Mouse (Mus musculus) embryonic facial prominence, embryonic 14.5 days (tissue): ENCODE data around the gene Rnpc3. TPM values are rescaled to one million over a fixed set of nuclear protein-coding genes. Genes with fewer than 3 reads are reported as not detected.
"Not testable (repeated sequence)": the region's sequence is repeated elsewhere in the genome, so short reads cannot be mapped to it uniquely, and the experiment has no call there.

Experiments used
- ATAC-seq: fragments of 200-750 bp; cut with Nextera tagmentation; 2 replicates; pipeline ENCODE4 v1.8.0; 2017; ENCODE audit warnings: low read depth, moderate number of reproducible peaks, moderate TSS enrichment
- DNase-seq: peaks from one replicate; pipeline ENCODE4 v3.0.0-alpha.2; 2015; ENCODE audit warnings: low spot score
- H3K27ac ChIP-seq: fragments of 300-500 bp; sonication (generic); replicated peaks from 2 replicates; pipeline ENCODE4 v1.5.1; 2014; ENCODE audit warnings: low read depth, mild to moderate bottlenecking, low read length, moderate library complexity
- H3K27me3 ChIP-seq: fragments of 300-500 bp; sonication (generic); replicated peaks from 2 replicates; pipeline ENCODE4 v1.6.1; 2014; ENCODE audit warnings: low read length; ENCODE audit not compliant: control insufficient read depth, insufficient read depth
- H3K36me3 ChIP-seq: fragments of 300-500 bp; sonication (generic); 2 replicates; pipeline ENCODE4 v1.6.1; 2014; ENCODE audit warnings: low read length, mixed read lengths; ENCODE audit not compliant: control insufficient read depth, insufficient read depth
- H3K4me1 ChIP-seq: fragments of 300-500 bp; sonication (generic); 2 replicates; pipeline ENCODE4 v1.6.1; 2014; ENCODE audit warnings: antibody characterized with exemption, low read length; ENCODE audit not compliant: control insufficient read depth, insufficient read depth
- H3K4me2 ChIP-seq: fragments of 300-500 bp; sonication (generic); 2 replicates; pipeline ENCODE4 v1.6.1; 2014; ENCODE audit warnings: low read depth, mild to moderate bottlenecking, low read length, moderate library complexity, mixed read lengths
- H3K4me3 ChIP-seq: fragments of 300-500 bp; sonication (generic); 2 replicates; pipeline ENCODE4 v1.5.1; 2014; ENCODE audit warnings: low read depth, mild to moderate bottlenecking, low read length
- H3K9ac ChIP-seq: fragments of 300-500 bp; sonication (generic); 2 replicates; pipeline ENCODE4 v1.6.1; 2014; ENCODE audit warnings: low read depth, mild to moderate bottlenecking, low read length, moderate library complexity, mixed read lengths
- H3K9me3 ChIP-seq: fragments of 300-500 bp; sonication (generic); 2 replicates; pipeline ENCODE4 v1.6.1; 2016; ENCODE audit warnings: low read length; ENCODE audit not compliant: control insufficient read depth
- WGBS: fragments of 180-500 bp; shearing (Covaris S2); extraction: QIAGEN DNeasy Blood & Tissue Kit; methylation state at CpG from one replicate; pipeline ENCODE4 v1.1.7; 2014; 5-methylcytosine and 5-hydroxymethylcytosine counted together
- polyA plus RNA-seq: library from polyadenylated mRNA; unstranded; fragments of >200 nt; fragmentation: Nextera tagmentation; extraction: Ambion mirVana; gene quantifications from 2 replicates; pipeline ENCODE4 v1.2.1, GENCODE M21; 2014

The Rnpc3 gene
- polyA plus RNA-seq = 32.0 and 34.0 TPM in 2 replicates

- H3K36me3 ChIP-seq = peaks cover 7% of the 10 kb centered on the region; the same call in 1 of the 2 replicates
- H3K4me2 ChIP-seq = peak within 1 kb of the TSS; percentile 74
- H3K27ac ChIP-seq = peak within 1 kb of the TSS; percentile 100
- H3K4me3 ChIP-seq = peak within 1 kb of the TSS; percentile 69
- peak within 1 kb of the TSS; percentile 93 for H3K9ac ChIP-seq
- H3K4me1 ChIP-seq = peaks cover 6% of the 10 kb centered on the region; the same call in 1 of the 2 replicates
- H3K27me3 ChIP-seq = no peaks in the 10 kb centered on the region
- no peaks in the 10 kb centered on the region for H3K9me3 ChIP-seq
- DNase-seq = peak; percentile 99
- ATAC-seq = peak; percentile 98
- under 1% methylated on average over 44 of the region's 70 CpGs for WGBS
These were observed at the start of gene Rnpc3 for GRCm38 (mm10) chr3:113629606-113630359. TSS of gene Rnpc3 (minus strand) at chr3:113630149.

DNA sequence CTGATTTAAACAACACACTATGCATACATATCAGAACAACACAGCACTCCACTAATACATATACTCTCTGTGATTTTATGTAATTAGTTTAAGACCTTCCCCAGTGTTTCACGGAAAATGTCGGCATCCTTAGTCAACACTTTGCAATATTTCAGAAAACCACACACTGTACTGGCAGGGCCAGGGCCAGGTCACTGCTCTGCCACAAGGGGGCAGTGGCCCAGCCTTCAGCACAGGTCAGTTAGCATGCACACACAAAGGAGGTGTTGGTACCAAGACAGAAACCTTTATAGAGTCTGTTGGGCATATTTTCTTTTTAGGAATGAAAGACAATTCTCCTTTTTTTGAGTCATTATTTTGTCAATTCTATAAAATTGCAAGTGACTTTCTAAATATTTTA lies 27.0 kb upstream of the Rnpc3 start:
- H3K4me3 ChIP-seq = no peak overlapping the region
- no peaks in the 10 kb centered on the region for H3K27me3 ChIP-seq
- no peaks in the 10 kb centered on the region for H3K4me1 ChIP-seq
- H3K9me3 ChIP-seq = no peaks in the 10 kb centered on the region
- no peak overlapping the region for H3K27ac ChIP-seq
- no peak overlapping the region for H3K9ac ChIP-seq
- 45% methylated on average over 2 of the region's 2 CpGs for WGBS
- no peak overlapping the region for H3K4me2 ChIP-seq
- ATAC-seq (peak; percentile 65; the same call in 1 of the 2 replicates), DNase-seq (peak; percentile 11)
- no peaks in the 10 kb centered on the region for H3K36me3 ChIP-seq

GRCm38 (mm10) chr3:113654335-113654734 lies 24.4 kb upstream of the Rnpc3 start:
- Histone ChIP-seq H3K9me3 (no peaks in the 10 kb centered on the region), H3K36me3 (no peaks in the 10 kb centered on the region), H3K9ac (no peak overlapping the region), H3K4me3 (no peak overlapping the region), H3K4me1 (no peaks in the 10 kb centered on the region), H3K4me2 (no peak overlapping the region), H3K27ac (no peak overlapping the region), H3K27me3 (no peaks in the 10 kb centered on the region)
- ATAC-seq (no peak), DNase-seq (no peak)
- 78% methylated on average over 3 of the region's 3 CpGs for WGBS

DNA sequence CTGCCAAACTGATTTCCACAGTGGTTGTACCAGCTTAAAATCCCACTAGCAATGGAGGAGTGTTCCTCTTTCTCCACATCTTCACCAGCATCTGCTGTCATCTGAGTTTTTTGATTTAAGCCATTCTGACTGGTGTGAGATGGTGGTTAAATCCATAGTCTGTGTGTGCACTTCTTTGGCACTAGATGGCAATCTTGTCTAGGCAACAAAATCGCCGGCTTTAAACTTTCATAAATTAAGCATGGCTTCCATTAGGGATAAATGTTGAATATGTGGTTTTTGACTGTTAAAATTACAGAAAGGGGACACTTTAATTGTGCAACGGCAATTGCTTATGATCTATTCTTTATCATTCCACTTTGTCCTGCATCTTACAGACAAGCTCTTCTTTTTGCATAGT lies 21.4 kb upstream of the Rnpc3 start:
- peak; percentile 54 for DNase-seq
- WGBS = 33% methylated on average over 3 of the region's 3 CpGs

GRCm38 (mm10) chr3:113639545-113639944 lies 9.6 kb upstream of the Rnpc3 start:
- Histone ChIP-seq H3K9ac (no peak overlapping the region), H3K4me3 (no peak overlapping the region), H3K36me3 (no peaks in the 10 kb centered on the region), H3K9me3 (no peaks in the 10 kb centered on the region), H3K4me1 (no peaks in the 10 kb centered on the region), H3K27me3 (no peaks in the 10 kb centered on the region), H3K27ac (no peak overlapping the region), H3K4me2 (no peak overlapping the region)
- ATAC-seq (no peak), DNase-seq (no peak)
- WGBS = 76% methylated on average over 1 of the region's 1 CpGs

More for the DNA sequence above, 21.4 kb upstream of the Rnpc3 start:
- H3K4me3 ChIP-seq, H3K9ac ChIP-seq, H3K4me2 ChIP-seq, H3K9me3 ChIP-seq, H3K4me1 ChIP-seq, H3K27ac ChIP-seq, H3K27me3 ChIP-seq, H3K36me3 ChIP-seq, ATAC-seq: not testable (repeated sequence)

GRCm38 (mm10) chr3:113634220-113634619 lies 4.3 kb upstream of the Rnpc3 start:
- Histone ChIP-seq H3K4me3 (no peak overlapping the region), H3K9me3 (no peaks in the 10 kb centered on the region), H3K27me3 (no peaks in the 10 kb centered on the region), H3K4me1 (peaks cover 6% of the 10 kb centered on the region; the same call in 1 of the 2 replicates), H3K27ac (no peak overlapping the region), H3K4me2 (no peak overlapping the region), H3K9ac (no peak overlapping the region), H3K36me3 (no peaks in the 10 kb centered on the region)
- no peak for ATAC-seq
- DNase-seq = no peak

DNA sequence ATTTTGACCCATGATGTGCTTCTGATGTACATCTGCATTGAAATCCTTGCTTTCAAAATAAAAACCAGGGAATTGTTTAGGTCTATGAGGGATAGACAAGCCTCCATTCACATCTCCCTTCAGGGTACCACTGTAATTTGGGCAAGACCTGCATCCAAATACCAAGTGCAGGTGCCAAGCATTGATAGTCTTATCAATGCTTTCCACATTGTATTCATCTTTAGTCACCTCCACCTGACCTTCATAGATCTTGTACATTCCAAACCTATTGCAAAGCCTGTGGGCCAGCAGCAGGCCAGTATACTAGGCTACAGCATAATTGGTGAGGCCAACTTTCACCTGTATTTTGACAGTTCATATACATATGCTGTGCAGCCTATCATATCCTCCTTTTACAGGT lies 1.7 kb upstream of the Rnpc3 start:
- ATAC-seq = no peak
- Histone ChIP-seq H3K4me2 (no peak overlapping the region), H3K4me3 (no peak overlapping the region), H3K4me1 (peaks cover 6% of the 10 kb centered on the region; the same call in 1 of the 2 replicates), H3K36me3 (peaks cover 6% of the 10 kb centered on the region; the same call in 1 of the 2 replicates), H3K27ac (no peak overlapping the region), H3K27me3 (no peaks in the 10 kb centered on the region), H3K9me3 (no peaks in the 10 kb centered on the region), H3K9ac (no peak overlapping the region)
- DNase-seq = no peak

- WGBS = 14% methylated on average over 13 of the region's 13 CpGs
- Histone ChIP-seq H3K9me3 (no peaks in the 10 kb centered on the region), H3K27ac (peak overlapping the region; percentile 100), H3K4me3 (peak overlapping the region; percentile 69), H3K4me2 (peak overlapping the region; percentile 74), H3K27me3 (no peaks in the 10 kb centered on the region), H3K36me3 (peaks cover 6% of the 10 kb centered on the region; the same call in 1 of the 2 replicates), H3K4me1 (peaks cover 6% of the 10 kb centered on the region; the same call in 1 of the 2 replicates), H3K9ac (peak overlapping the region; percentile 93)
- ATAC-seq (no peak), DNase-seq (peak; percentile 24)
These were observed 615 bp upstream of the Rnpc3 start for GRCm38 (mm10) chr3:113630564-113630963.

DNA sequence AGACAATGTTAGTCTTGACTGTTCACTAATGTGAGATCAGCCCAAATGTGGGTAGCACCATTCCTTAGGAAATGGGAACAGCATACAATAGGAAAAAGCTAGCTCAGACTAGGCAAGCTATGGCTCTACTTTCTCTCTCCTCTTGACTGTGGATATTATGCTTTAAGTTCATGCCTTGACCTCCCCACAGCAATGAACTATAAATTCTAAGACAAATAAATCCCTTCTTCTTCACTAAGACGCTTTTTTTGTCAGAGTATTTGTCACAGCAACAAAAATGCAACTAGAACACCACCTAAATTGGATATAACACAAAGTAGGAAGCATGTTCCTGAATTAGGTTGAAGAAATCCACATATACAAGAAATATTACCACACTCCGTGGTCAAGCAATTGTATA lies 23.4 kb downstream of the Rnpc3 start, which contains the start of gene Amy1:
TSS of gene Amy1 (minus strand) at position 101 of the 400 bp plus-strand sequence.
- Histone ChIP-seq H3K27ac (no peak within 1 kb of the TSS), H3K9ac (no peak within 1 kb of the TSS), H3K4me3 (no peak within 1 kb of the TSS), H3K36me3 (peaks cover 42% of the 10 kb centered on the region), H3K27me3 (no peaks in the 10 kb centered on the region), H3K4me1 (no peaks in the 10 kb centered on the region), H3K4me2 (no peak within 1 kb of the TSS), H3K9me3 (no peaks in the 10 kb centered on the region)
- DNase-seq (no peak), ATAC-seq (no peak)
- WGBS = 92% methylated on average over 2 of the region's 2 CpGs
